Comparison of ENCODE assay signal across 8 mouse cellular contexts in genomic region chr10:81266211-81267105, GRCm38 (mm10). TPM values are rescaled to one million over a fixed set of nuclear protein-coding genes. Genes with fewer than 3 reads are reported as not detected.
DNase-seq lines count a peak whose midpoint lies in the region; ATAC-seq and TF ChIP-seq lines count a peak whose summit lies in the region.

Gene Mrpl54 (minus strand): TSS chr10:81266934.
Gene Apba3 (plus strand): TSS chr10:81266960.

- H3K27ac ChIP-seq in forebrain, postnatal 0 days (ENCODE audit: low read depth, low read length): peak within 1 kb of the TSS; percentile 63
- H3K27ac ChIP-seq in lung, embryonic 15.5 days: peak within 1 kb of the TSS; percentile 84

- no peak for TF ChIP-seq CTCF in G1E (IDR thresholded peaks at IDR 0.05; ENCODE audit: low read depth, low read length)
- peak; percentile 17; the same call in 1 of the 2 replicates for TF ChIP-seq CTCF in forebrain, postnatal 0 days (IDR thresholded peaks at IDR 0.05; ENCODE audit: low read depth)

- WGBS in forebrain, postnatal 0 days: 2% methylated on average over 48 of the region's 48 CpGs
- WGBS in lung, embryonic 15.5 days: under 1% methylated on average over 48 of the region's 48 CpGs

- peak within 1 kb of the TSS; percentile 75 for H3K4me2 ChIP-seq in forebrain, postnatal 0 days (ENCODE audit: low read depth)
- peak within 1 kb of the TSS; percentile 83 for H3K4me2 ChIP-seq in lung, embryonic 15.5 days

- peaks cover 55% of the 10 kb centered on the region for H3K4me1 ChIP-seq in G1E (ENCODE audit: insufficient read depth, low read depth, low read length)
- H3K4me1 ChIP-seq in forebrain, postnatal 0 days (ENCODE audit: insufficient read depth): 0 out of 2 replicates have a peak, but pooled peaks cover 4% of the 10 kb centered on the region
- H3K4me1 ChIP-seq in lung, embryonic 15.5 days: peaks cover 23% of the 10 kb centered on the region

- ATAC-seq in G1E (ENCODE audit: extremely low read depth, insufficient number of reproducible peaks, low FRiP score, poor library complexity, severe bottlenecking): peak; percentile 80
- ATAC-seq in forebrain, postnatal 0 days: peak; percentile 95
- peak; percentile 93 for ATAC-seq in lung, embryonic 15.5 days (ENCODE audit: borderline replicate concordance, extremely low read depth, low FRiP score, low TSS enrichment)

- H3K27me3 ChIP-seq in G1E (ENCODE audit: insufficient read depth, low read length): no peaks in the 10 kb centered on the region
- H3K27me3 ChIP-seq in forebrain, postnatal 0 days (ENCODE audit: insufficient read depth, low read length): no peaks in the 10 kb centered on the region
- no peaks in the 10 kb centered on the region for H3K27me3 ChIP-seq in lung, embryonic 15.5 days

- H3K9me3 ChIP-seq in G1E (replicated peaks): no peaks in the 10 kb centered on the region
- no peaks in the 10 kb centered on the region for H3K9me3 ChIP-seq in forebrain, postnatal 0 days (ENCODE audit: low read length)
- no peaks in the 10 kb centered on the region for H3K9me3 ChIP-seq in lung, embryonic 15.5 days

- peak within 1 kb of the TSS; percentile 59 for H3K9ac ChIP-seq in forebrain, postnatal 0 days
- peak within 1 kb of the TSS; percentile 85 for H3K9ac ChIP-seq in lung, embryonic 15.5 days

- DNase-seq in G1E (ENCODE audit: low spot score): peak; percentile 96
- DNase-seq in cerebellum, adult 18-20 months: peak; percentile 96 to 99
- peak; percentile 98 for DNase-seq in forebrain, postnatal 0 days
- peak; percentile 97 for DNase-seq in heart, postnatal 4 days
- peak; percentile 92 to 97 for DNase-seq in layer of hippocampus, adult 8-10 months (ENCODE audit: low spot score in 2 of 2)
- peak; percentile 92 for DNase-seq in ovary, adult 18-20 months (ENCODE audit: low spot score)
- peak; percentile 98 for DNase-seq in thymus, postnatal 0 days (ENCODE audit: low spot score)

- H3K36me3 ChIP-seq in G1E (replicated peaks): peaks cover 69% of the 10 kb centered on the region
- H3K36me3 ChIP-seq in forebrain, postnatal 0 days (ENCODE audit: insufficient read depth): peaks cover 41% of the 10 kb centered on the region
- H3K36me3 ChIP-seq in lung, embryonic 15.5 days: peaks cover 31% of the 10 kb centered on the region

- H3K4me3 ChIP-seq in G1E (ENCODE audit: low read depth, low read length): peak within 1 kb of the TSS; percentile 87
- peak within 1 kb of the TSS; percentile 54 for H3K4me3 ChIP-seq in forebrain, postnatal 0 days (ENCODE audit: low read depth, low read length)
- H3K4me3 ChIP-seq in lung, embryonic 15.5 days: peak within 1 kb of the TSS; percentile 85

RNA-seq across cellular contexts. Expression of gene Mrpl54, which starts in this region (rescaled TPM):
- total RNA-seq in G1E (2014; fragmentation: Nextera tagmentation) (75.6 and 78.6 TPM in 2 replicates), G1E (2017) (186 and 206 TPM in 2 replicates)
- 612 and 631 TPM in 2 replicates for polyA plus RNA-seq in G1E (2012)
- total RNA-seq in forebrain, postnatal 0 days (2014; rRNA removed): 90.2 and 94.9 TPM in 2 replicates
- 134 and 148 TPM in 2 replicates for polyA plus RNA-seq in forebrain, postnatal 0 days (2015; fragmentation: Nextera tagmentation; extraction: Ambion mirVana)
- total RNA-seq in heart, postnatal 4 days (2021): 100 to 1,000 TPM; 118 to 125 TPM
- 10 to 100 TPM; 32.5 to 49.5 (median 40.8) TPM for total RNA-seq in layer of hippocampus, adult 8-10 months (2022)
- polyA plus RNA-seq in lung, embryonic 15.5 days (2015; fragmentation: Nextera tagmentation; extraction: Ambion mirVana): 208 and 225 TPM in 2 replicates
- polyA plus RNA-seq in thymus, postnatal 0 days (2015; fragmentation: Nextera tagmentation; extraction: Ambion mirVana): 216 and 225 TPM in 2 replicates

RNA-seq across cellular contexts. Expression of gene Apba3, which starts in this region (rescaled TPM):
- total RNA-seq in G1E (2014; fragmentation: Nextera tagmentation) (36.2 and 44.6 TPM in 2 replicates), G1E (2017) (27.9 and 38.9 TPM in 2 replicates)
- polyA plus RNA-seq in G1E (2012): 113 and 130 TPM in 2 replicates
- total RNA-seq in forebrain, postnatal 0 days (2014; rRNA removed): 43.3 and 44.6 TPM in 2 replicates
- 22.8 and 24.8 TPM in 2 replicates for polyA plus RNA-seq in forebrain, postnatal 0 days (2015; fragmentation: Nextera tagmentation; extraction: Ambion mirVana)
- total RNA-seq in heart, postnatal 4 days (2021): 10 to 100 TPM; 49.0 to 53.0 TPM
- 10 to 100 TPM; 32.0 to 45.0 (median 39.1) TPM for total RNA-seq in layer of hippocampus, adult 8-10 months (2022)
- polyA plus RNA-seq in lung, embryonic 15.5 days (2015; fragmentation: Nextera tagmentation; extraction: Ambion mirVana): 60.7 and 66.5 TPM in 2 replicates
- polyA plus RNA-seq in thymus, postnatal 0 days (2015; fragmentation: Nextera tagmentation; extraction: Ambion mirVana): 34.8 and 38.7 TPM in 2 replicates

Comparison
In these comparisons a context has a peak if more than half of its experiments do, and no peak if none do; other contexts are left out.
1. Peak in every context shown above with its lines: DNase-seq, ATAC-seq, H3K4me3 ChIP-seq and H3K27ac ChIP-seq.